Mouse (Mus musculus): Measurements from ENCODE around the gene AL607142.1. TPM values are rescaled to one million over a fixed set of nuclear protein-coding genes. Genes with fewer than 3 reads are reported as not detected.

The AL607142.1 gene
- polyA plus RNA-seq, 1 experiment = not detected

DNA sequence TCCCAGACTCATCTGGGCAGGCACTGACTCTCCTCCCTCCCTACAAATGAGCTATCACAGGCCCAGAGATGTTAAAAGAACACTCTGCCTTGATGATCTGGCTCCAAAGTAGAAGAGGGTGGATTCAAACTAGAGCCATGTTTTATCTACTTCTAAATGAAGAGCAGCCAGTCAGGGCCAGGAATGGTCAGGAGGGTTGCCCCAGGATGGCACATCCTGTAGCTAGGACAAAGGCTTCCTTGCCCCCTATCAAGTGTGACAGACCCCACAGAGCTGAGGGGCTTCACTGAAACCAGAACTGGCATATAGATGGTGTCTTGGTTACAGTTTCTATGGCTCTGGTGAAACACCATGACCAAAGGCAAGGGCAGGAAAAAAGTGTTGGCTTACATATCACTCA is 12.3 kb upstream of the AL607142.1 start:
- Histone ChIP-seq H3K4me1 (ENCODE audit: control insufficient read depth, insufficient read depth, low read length) (peaks cover 15% of the 10 kb centered on the region), H3K4me3 (ENCODE audit: insufficient read depth, low read depth, low read length) (no peak overlapping the region), H3K27ac (ENCODE audit: insufficient read depth, low read depth, low read length) (no peak overlapping the region)
- no peak for TF ChIP-seq POLR2A (IDR thresholded peaks at IDR 0.05; ENCODE audit: insufficient read depth, low read depth, low read length)
- TF ChIP-seq CTCF (IDR thresholded peaks at IDR 0.05; ENCODE audit: insufficient read depth, low read depth, low read length) = no peak

DNA sequence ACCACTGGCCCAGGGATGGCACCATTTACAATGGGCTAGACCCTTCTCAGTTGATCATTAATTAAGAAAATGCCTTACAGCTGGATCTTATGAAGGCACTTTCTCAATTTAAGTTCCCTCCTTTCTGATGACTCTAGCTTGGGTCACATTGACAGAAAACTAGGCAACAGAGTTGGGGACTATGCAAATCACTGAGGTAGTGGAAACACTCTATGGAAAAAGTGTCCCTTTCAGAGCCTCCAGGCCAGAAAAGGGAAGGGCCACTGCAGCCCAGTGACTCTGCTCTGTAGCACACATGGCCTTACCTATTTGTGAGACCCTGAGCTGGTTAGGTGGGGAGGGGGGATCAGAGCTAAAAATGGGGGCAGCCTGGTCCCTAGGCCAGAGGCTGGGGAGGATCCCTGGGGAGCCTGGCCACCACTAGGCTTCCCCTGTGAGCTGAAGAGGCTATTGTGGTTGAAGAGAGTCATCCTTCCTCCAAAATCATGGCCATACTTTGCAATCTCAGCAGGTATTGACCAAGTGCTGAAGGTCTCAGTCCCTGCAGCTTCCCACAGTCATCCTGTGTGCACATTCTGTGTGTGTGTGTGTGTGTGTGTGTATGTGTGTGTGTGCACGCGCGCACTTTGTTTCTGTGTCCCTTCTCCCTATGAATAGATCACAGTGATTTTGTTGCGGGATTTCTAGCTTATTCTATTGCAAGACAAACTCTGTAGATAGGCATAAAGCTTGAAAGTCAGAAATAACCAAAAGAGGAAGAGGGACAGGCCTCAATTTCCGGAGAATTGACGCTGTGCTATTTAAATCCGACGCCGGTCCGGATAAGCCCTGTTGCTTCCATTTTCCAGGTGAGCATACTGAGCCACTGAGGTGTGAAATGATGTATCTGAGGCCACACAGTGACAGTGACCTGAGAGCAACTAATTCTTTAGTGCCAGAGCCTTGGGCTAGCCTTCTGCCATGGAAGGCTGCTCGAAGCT is 11.5 kb upstream of the AL607142.1 start:
- peaks cover 11% of the 10 kb centered on the region for H3K4me1 ChIP-seq (ENCODE audit: control insufficient read depth, insufficient read depth, low read length)
- H3K27ac ChIP-seq (ENCODE audit: insufficient read depth, low read depth, low read length) = no peak overlapping the region
- 95% methylated on average over 11 of the region's 11 CpGs for WGBS
- H3K4me3 ChIP-seq (ENCODE audit: insufficient read depth, low read depth, low read length) = no peak overlapping the region
- TF ChIP-seq POLR2A (IDR thresholded peaks at IDR 0.05; ENCODE audit: insufficient read depth, low read depth, low read length) = no peak
- TF ChIP-seq CTCF (IDR thresholded peaks at IDR 0.05; ENCODE audit: insufficient read depth, low read depth, low read length) = no peak

DNA sequence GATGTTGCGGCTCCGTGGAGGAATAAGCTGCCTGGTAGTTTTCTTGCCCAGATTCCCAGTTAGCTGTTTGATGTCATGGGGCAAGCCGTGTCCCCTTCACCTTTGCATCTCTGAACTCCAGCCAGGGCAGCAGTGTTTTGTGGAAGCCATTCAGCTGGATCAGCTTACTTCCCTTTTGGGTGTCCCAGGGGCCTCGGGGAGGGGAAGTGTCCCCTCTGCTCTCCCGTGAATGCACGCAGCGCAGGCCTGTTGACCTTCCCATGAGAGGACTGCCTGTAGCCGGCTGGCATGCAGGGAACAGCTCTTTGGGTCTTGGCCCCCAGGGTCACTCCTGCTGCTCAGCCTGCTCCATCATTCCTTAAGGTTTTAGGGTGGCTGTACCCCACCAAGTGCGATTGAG is 10.7 kb upstream of the AL607142.1 start:
- Histone ChIP-seq H3K4me3 (ENCODE audit: insufficient read depth, low read depth, low read length) (no peak overlapping the region), H3K27ac (ENCODE audit: insufficient read depth, low read depth, low read length) (no peak overlapping the region), H3K4me1 (ENCODE audit: control insufficient read depth, insufficient read depth, low read length) (peaks cover 10% of the 10 kb centered on the region)
- TF ChIP-seq POLR2A (IDR thresholded peaks at IDR 0.05; ENCODE audit: insufficient read depth, low read depth, low read length) (no peak), CTCF (IDR thresholded peaks at IDR 0.05; ENCODE audit: insufficient read depth, low read depth, low read length) (no peak)
- 75% methylated on average over 9 of the region's 9 CpGs for WGBS

DNA sequence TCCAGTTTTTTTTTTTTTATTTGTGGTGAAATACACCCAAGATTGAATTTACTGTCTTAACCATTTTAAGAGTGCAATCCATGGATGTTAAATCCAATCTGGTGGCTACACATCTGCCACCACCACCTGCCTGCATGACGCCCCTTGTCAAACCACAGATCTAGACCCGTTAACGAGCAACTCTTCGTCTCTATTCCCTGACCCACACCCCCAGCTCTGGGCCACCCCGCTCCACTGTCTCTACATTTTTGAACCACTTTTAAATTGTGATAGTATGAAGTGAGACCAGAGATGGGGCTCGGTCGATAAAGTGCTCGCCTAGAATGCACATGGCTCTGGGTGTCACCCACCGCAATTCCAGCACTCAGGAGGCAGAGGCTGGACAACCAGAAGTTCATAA is 8.3 kb upstream of the AL607142.1 start:
- no peak overlapping the region for H3K27ac ChIP-seq (ENCODE audit: insufficient read depth, low read depth, low read length)
- WGBS = 95% methylated on average over 9 of the region's 9 CpGs
- no peak overlapping the region for H3K4me3 ChIP-seq (ENCODE audit: insufficient read depth, low read depth, low read length)
- H3K4me1 ChIP-seq (ENCODE audit: control insufficient read depth, insufficient read depth, low read length) = peaks cover 14% of the 10 kb centered on the region
- TF ChIP-seq POLR2A (IDR thresholded peaks at IDR 0.05; ENCODE audit: insufficient read depth, low read depth, low read length) (no peak), CTCF (IDR thresholded peaks at IDR 0.05; ENCODE audit: insufficient read depth, low read depth, low read length) (no peak)

DNA sequence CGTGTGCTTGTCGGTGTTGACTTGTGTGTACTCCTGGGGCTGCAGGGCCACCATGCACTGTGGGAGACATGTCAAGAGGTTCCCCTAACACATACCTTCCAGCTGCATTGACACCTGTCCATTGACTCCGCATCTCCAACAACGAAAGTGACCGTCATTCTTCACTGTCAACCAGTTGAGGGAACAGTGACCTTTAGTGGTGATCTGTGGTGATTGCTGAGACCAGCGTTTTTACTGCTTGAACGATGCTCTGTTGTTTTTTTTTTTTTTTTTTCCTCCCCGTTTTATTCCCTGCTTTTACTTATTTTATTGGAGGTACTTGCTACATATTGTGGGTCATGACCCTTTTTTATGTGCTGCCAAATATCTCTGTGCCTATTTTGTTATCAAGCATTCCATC is 7.3 kb upstream of the AL607142.1 start:
- no peak overlapping the region for H3K27ac ChIP-seq (ENCODE audit: insufficient read depth, low read depth, low read length)
- no peak overlapping the region for H3K4me3 ChIP-seq (ENCODE audit: insufficient read depth, low read depth, low read length)
- no peak for TF ChIP-seq POLR2A (IDR thresholded peaks at IDR 0.05; ENCODE audit: insufficient read depth, low read depth, low read length)
- TF ChIP-seq CTCF (IDR thresholded peaks at IDR 0.05; ENCODE audit: insufficient read depth, low read depth, low read length) = no peak
- 86% methylated on average over 8 of the region's 8 CpGs for WGBS
- peaks cover 18% of the 10 kb centered on the region for H3K4me1 ChIP-seq (ENCODE audit: control insufficient read depth, insufficient read depth, low read length)

DNA sequence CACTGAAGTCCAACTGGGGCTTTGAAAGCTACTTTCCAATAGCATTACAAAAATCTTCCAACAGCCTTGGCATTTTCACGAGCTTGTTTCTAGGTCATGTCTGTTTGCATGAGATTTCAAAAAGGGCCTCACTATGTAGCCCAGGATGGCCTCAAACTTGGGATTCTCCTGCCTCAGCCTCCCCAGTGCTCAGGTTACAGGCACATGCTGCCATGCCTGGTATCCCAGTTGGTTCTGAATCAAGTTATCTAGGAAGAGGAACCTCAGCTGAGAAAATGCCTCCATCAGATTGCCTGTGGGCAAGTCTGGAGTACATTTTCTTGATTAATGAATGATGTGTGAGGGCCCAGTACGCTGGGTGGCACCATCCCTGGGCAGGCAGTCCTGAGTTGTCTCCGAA is 6.6 kb upstream of the AL607142.1 start:
- WGBS = 82% methylated on average over 3 of the region's 3 CpGs
- no peak overlapping the region for H3K27ac ChIP-seq (ENCODE audit: insufficient read depth, low read depth, low read length)
- H3K4me3 ChIP-seq (ENCODE audit: insufficient read depth, low read depth, low read length) = no peak overlapping the region
- H3K4me1 ChIP-seq (ENCODE audit: control insufficient read depth, insufficient read depth, low read length) = peaks cover 23% of the 10 kb centered on the region
- no peak for TF ChIP-seq CTCF (IDR thresholded peaks at IDR 0.05; ENCODE audit: insufficient read depth, low read depth, low read length)
- no peak for TF ChIP-seq POLR2A (IDR thresholded peaks at IDR 0.05; ENCODE audit: insufficient read depth, low read depth, low read length)

DNA sequence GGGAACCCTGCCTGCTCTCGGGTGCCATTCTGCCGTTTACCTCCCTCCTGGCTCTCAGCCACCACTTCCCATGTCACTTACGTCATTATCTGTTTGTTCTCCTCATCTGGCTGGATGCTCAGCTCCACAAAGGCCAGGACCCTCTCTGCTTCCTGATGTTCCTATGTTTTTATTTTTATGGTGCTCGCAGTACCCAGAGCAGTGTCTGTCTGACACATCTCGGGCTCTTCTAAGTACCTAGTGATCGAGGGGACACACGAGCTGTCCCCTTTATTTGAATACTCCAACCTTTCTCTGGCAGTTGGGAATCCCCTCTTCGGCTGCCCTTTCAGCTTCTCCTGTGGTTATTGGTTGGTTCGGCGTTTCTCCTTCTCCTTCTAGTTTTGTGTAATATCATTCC is 6.0 kb upstream of the AL607142.1 start:
- TF ChIP-seq CTCF (IDR thresholded peaks at IDR 0.05; ENCODE audit: insufficient read depth, low read depth, low read length) = no peak
- TF ChIP-seq POLR2A (IDR thresholded peaks at IDR 0.05; ENCODE audit: insufficient read depth, low read depth, low read length) = no peak
- H3K4me3 ChIP-seq (ENCODE audit: insufficient read depth, low read depth, low read length) = no peak overlapping the region
- peaks cover 29% of the 10 kb centered on the region for H3K4me1 ChIP-seq (ENCODE audit: control insufficient read depth, insufficient read depth, low read length)
- no peak overlapping the region for H3K27ac ChIP-seq (ENCODE audit: insufficient read depth, low read depth, low read length)
- WGBS = 81% methylated on average over 10 of the region's 10 CpGs

DNA sequence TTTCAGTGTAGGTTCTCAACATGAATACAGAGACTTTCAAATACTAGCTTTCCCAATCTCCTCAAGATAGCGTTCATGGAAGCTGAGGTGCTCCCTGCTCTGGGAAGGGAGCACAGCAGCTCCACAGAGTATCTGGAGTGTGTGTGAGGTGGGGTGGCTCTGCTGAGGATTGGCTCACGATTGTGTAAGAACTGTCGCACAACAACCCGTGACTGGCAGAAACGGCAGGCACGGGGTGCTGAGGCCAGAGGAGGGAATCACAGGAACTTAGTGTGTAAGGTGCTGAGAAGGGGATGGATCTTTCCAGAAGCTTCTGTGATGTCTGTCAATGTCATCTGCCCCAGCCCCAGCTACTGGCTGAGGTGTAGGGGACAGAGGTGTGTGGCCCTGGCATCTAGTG is 3.1 kb upstream of the AL607142.1 start:
- no peak overlapping the region for H3K27ac ChIP-seq (ENCODE audit: insufficient read depth, low read depth, low read length)
- no peak for TF ChIP-seq POLR2A (IDR thresholded peaks at IDR 0.05; ENCODE audit: insufficient read depth, low read depth, low read length)
- no peak for TF ChIP-seq CTCF (IDR thresholded peaks at IDR 0.05; ENCODE audit: insufficient read depth, low read depth, low read length)
- 91% methylated on average over 6 of the region's 6 CpGs for WGBS
- no peak overlapping the region for H3K4me3 ChIP-seq (ENCODE audit: insufficient read depth, low read depth, low read length)
- peaks cover 34% of the 10 kb centered on the region for H3K4me1 ChIP-seq (ENCODE audit: control insufficient read depth, insufficient read depth, low read length)

DNA sequence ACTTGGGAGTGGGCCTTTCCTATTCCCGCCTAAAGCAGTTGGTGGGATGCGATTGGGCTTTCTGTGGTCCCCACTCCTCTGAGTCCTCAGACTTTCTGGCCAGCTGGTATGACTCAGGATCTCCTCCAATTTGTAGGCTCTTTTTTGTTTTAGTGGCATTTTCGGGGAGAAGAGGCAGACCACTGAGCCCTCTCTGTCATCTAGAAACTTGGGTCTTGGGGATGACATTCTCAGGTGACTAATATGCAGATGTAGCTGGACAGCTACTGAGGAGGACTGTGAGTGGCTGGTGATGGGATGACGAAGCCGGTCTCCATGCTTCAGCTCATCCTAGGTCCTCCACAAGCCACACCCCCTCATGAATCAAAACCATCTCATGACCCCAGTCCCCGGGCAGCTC is 2.6 kb upstream of the AL607142.1 start:
- 76% methylated on average over 6 of the region's 6 CpGs for WGBS
- Histone ChIP-seq H3K27ac (ENCODE audit: insufficient read depth, low read depth, low read length) (no peak overlapping the region), H3K4me1 (ENCODE audit: control insufficient read depth, insufficient read depth, low read length) (peaks cover 38% of the 10 kb centered on the region), H3K4me3 (ENCODE audit: insufficient read depth, low read depth, low read length) (no peak overlapping the region)
- TF ChIP-seq POLR2A (IDR thresholded peaks at IDR 0.05; ENCODE audit: insufficient read depth, low read depth, low read length) (no peak), CTCF (IDR thresholded peaks at IDR 0.05; ENCODE audit: insufficient read depth, low read depth, low read length) (no peak)
